Comparison of ENCODE assay signal across 14 mouse cellular contexts in the genomic region with DNA sequence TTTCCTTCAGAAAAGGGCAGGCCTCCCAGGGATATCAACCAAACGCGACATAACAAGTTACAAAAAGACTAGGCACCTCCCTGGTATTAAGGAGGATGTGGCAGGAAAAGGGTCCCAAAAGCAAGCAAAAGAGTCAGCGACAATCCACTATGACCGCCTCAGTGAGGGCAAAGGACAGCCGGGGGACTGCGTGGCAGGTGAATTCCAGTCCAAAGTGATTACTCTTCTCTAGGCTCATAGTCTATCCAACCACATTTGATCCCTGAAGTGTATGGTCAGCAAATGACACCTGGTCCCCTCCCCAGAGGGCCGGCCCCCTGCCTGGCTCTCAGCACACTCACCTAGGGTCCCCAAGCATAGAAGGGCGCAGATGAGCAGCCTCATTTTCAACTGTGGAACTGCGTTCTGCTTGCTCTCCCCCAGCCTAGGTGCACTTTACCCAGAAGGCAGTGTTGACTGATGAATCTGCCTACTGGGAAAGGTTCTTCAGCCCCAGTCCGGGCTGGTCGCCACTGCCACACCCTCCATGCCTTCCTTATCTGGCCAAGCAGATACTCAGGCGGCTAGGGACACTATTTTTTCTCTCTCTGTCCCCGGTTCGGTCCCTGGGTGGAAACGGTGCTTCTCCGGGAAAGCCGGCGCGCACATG. TPM values are rescaled to one million over a fixed set of nuclear protein-coding genes. Genes with fewer than 3 reads are reported as not detected.
DNase-seq lines count a peak whose midpoint lies in the region; ATAC-seq and TF ChIP-seq lines count a peak whose summit lies in the region.
"Had no signal": no experiment of that assay in that cellular context is flagged by ENCODE, and none has a peak within 500 bp of the region (broad histone marks: within the 10 kb centered on the region; RNA-seq: fewer than 3 reads in every experiment).

No protein-coding gene starts in this region.

- 88% methylated on average over 19 of the region's 19 CpGs for whole genome bisulfite sequencing in midbrain, embryonic 10.5 days
- WGBS in midbrain, postnatal 0 days = 90% methylated on average over 19 of the region's 19 CpGs
- 25% methylated on average over 19 of the region's 19 CpGs for WGBS in liver, embryonic 13.5 days (ENCODE audit: insufficient replicate concordance)
- WGBS in stomach, embryonic 16.5 days = 70% methylated on average over 19 of the region's 19 CpGs
- WGBS in forebrain, embryonic 13.5 days = 91% methylated on average over 19 of the region's 19 CpGs

- no peak for ATAC-seq in midbrain, postnatal 0 days (ENCODE audit: low FRiP score)
- ATAC-seq in common myeloid progenitor, adult 5-6 weeks (replicated peaks; ENCODE audit: low read depth, poor library complexity, severe bottlenecking) = peak; percentile 85
- peak; percentile 97 for ATAC-seq in liver, embryonic 13.5 days (ENCODE audit: low read depth)
- ATAC-seq in stomach, embryonic 16.5 days (ENCODE audit: insufficient read depth, low FRiP score) = peak; percentile 71
- no peak for ATAC-seq in forebrain, embryonic 13.5 days

- H3K4me3 ChIP-seq in midbrain, embryonic 10.5 days = no peak overlapping the region
- no peak overlapping the region for H3K4me3 ChIP-seq in midbrain, postnatal 0 days (ENCODE audit: low read depth, low read length)
- peak overlapping the region; percentile 73 for H3K4me3 ChIP-seq in liver, embryonic 13.5 days (replicated peaks)
- H3K4me3 ChIP-seq in stomach, embryonic 16.5 days (replicated peaks; ENCODE audit: low read length) = no peak overlapping the region
- H3K4me3 ChIP-seq in forebrain, embryonic 13.5 days = no peak overlapping the region
- H3K4me3 ChIP-seq: forebrain, embryonic 12.5 days; heart, embryonic 15.5 days had no signal

- no peaks in the 10 kb centered on the region for H3K9me3 ChIP-seq in midbrain, embryonic 10.5 days (replicated peaks)
- H3K9me3 ChIP-seq in midbrain, postnatal 0 days (ENCODE audit: low read length) = no peaks in the 10 kb centered on the region
- H3K9me3 ChIP-seq in liver, embryonic 13.5 days (replicated peaks) = no peaks in the 10 kb centered on the region
- no peaks in the 10 kb centered on the region for H3K9me3 ChIP-seq in stomach, embryonic 16.5 days (replicated peaks; ENCODE audit: control insufficient read depth, low read length)
- H3K9me3 ChIP-seq in forebrain, embryonic 13.5 days (replicated peaks) = no peaks in the 10 kb centered on the region
- H3K9me3 ChIP-seq: forebrain, embryonic 12.5 days; heart, embryonic 15.5 days had no signal

- H3K4me1 ChIP-seq in midbrain, embryonic 10.5 days = no peaks in the 10 kb centered on the region
- H3K4me1 ChIP-seq in midbrain, postnatal 0 days (ENCODE audit: insufficient read depth, low read length) = no peaks in the 10 kb centered on the region
- H3K4me1 ChIP-seq in liver, embryonic 13.5 days (replicated peaks) = peaks cover 66% of the 10 kb centered on the region
- 0 out of 2 replicates have a peak, but pooled peaks cover 2% of the 10 kb centered on the region for H3K4me1 ChIP-seq in stomach, embryonic 16.5 days (ENCODE audit: control insufficient read depth, insufficient read depth, low read length)
- H3K4me1 ChIP-seq in forebrain, embryonic 13.5 days = no peaks in the 10 kb centered on the region
- H3K4me1 ChIP-seq: forebrain, embryonic 12.5 days had no signal

- H3K27ac ChIP-seq in midbrain, embryonic 10.5 days (replicated peaks) = 0 out of 2 replicates have a peak overlapping the region, but pooled peaks have one; percentile 9
- no peak overlapping the region for H3K27ac ChIP-seq in midbrain, postnatal 0 days (ENCODE audit: low read depth, low read length)
- H3K27ac ChIP-seq in liver, embryonic 13.5 days = peak overlapping the region; percentile 99
- H3K27ac ChIP-seq in stomach, embryonic 16.5 days (ENCODE audit: low read length) = no peak overlapping the region
- H3K27ac ChIP-seq in forebrain, embryonic 13.5 days = no peak overlapping the region
- H3K27ac ChIP-seq: forebrain, embryonic 12.5 days; heart, embryonic 15.5 days had no signal

- H3K4me2 ChIP-seq in midbrain, postnatal 0 days (ENCODE audit: low read depth, low read length, poor library complexity, severe bottlenecking) = no peak overlapping the region
- H3K4me2 ChIP-seq in liver, embryonic 13.5 days = peak overlapping the region; percentile 65
- H3K4me2 ChIP-seq in stomach, embryonic 16.5 days (ENCODE audit: low read depth, low read length) = no peak overlapping the region
- H3K4me2 ChIP-seq in forebrain, embryonic 13.5 days = no peak overlapping the region
- H3K4me2 ChIP-seq: forebrain, embryonic 12.5 days; heart, embryonic 15.5 days had no signal

- H3K9ac ChIP-seq in midbrain, postnatal 0 days (replicated peaks; ENCODE audit: low read length, poor library complexity, severe bottlenecking) = no peak overlapping the region
- H3K9ac ChIP-seq in liver, embryonic 13.5 days = peak overlapping the region; percentile 91
- H3K9ac ChIP-seq in stomach, embryonic 16.5 days (ENCODE audit: low read length) = no peak overlapping the region
- no peak overlapping the region for H3K9ac ChIP-seq in forebrain, embryonic 13.5 days
- H3K9ac ChIP-seq: forebrain, embryonic 12.5 days; heart, embryonic 15.5 days had no signal

- no peaks in the 10 kb centered on the region for H3K27me3 ChIP-seq in midbrain, embryonic 10.5 days (ENCODE audit: low read depth, poor library complexity, severe bottlenecking)
- no peaks in the 10 kb centered on the region for H3K27me3 ChIP-seq in midbrain, postnatal 0 days (ENCODE audit: insufficient read depth, low read length)
- no peaks in the 10 kb centered on the region for H3K27me3 ChIP-seq in liver, embryonic 13.5 days
- no peaks in the 10 kb centered on the region for H3K27me3 ChIP-seq in stomach, embryonic 16.5 days (ENCODE audit: control insufficient read depth, insufficient read depth, low read length)
- no peaks in the 10 kb centered on the region for H3K27me3 ChIP-seq in forebrain, embryonic 13.5 days
- H3K27me3 ChIP-seq: forebrain, embryonic 12.5 days; heart, embryonic 15.5 days had no signal

- no peaks in the 10 kb centered on the region for H3K36me3 ChIP-seq in midbrain, embryonic 10.5 days
- no peaks in the 10 kb centered on the region for H3K36me3 ChIP-seq in midbrain, postnatal 0 days (ENCODE audit: insufficient read depth, low read length)
- H3K36me3 ChIP-seq in liver, embryonic 13.5 days = peaks cover 8% of the 10 kb centered on the region
- H3K36me3 ChIP-seq in stomach, embryonic 16.5 days (ENCODE audit: control insufficient read depth, insufficient read depth, low read length) = no peaks in the 10 kb centered on the region
- no peaks in the 10 kb centered on the region for H3K36me3 ChIP-seq in forebrain, embryonic 13.5 days (ENCODE audit: poor library complexity, severe bottlenecking)
- H3K36me3 ChIP-seq: forebrain, embryonic 12.5 days; heart, embryonic 15.5 days had no signal

- TF ChIP-seq CTCF in midbrain, postnatal 0 days (IDR thresholded peaks at IDR 0.05) = no peak

- no peak for DNase-seq in midbrain, embryonic 10.5 days (ENCODE audit: low spot score)
- no peak for DNase-seq in midbrain, postnatal 0 days (ENCODE audit: low spot score)
- peak; percentile 88 for DNase-seq in liver, embryonic 13.5 days
- no peak for DNase-seq in MN1 (ENCODE audit: low spot score)
- no peak for DNase-seq in urinary bladder, postnatal 25 days (ENCODE audit: low spot score)
- DNase-seq: adrenal gland, postnatal 25 days; cerebellum, postnatal 36 days; kidney, adult 11 months; thymus, postnatal 36 days had no signal

RNA-seq across cellular contexts. Expression of gene 1300017J02Rik, which starts 16.9 kb away (rescaled TPM):
- polyA plus RNA-seq in midbrain, embryonic 10.5 days (2016; fragmentation: Nextera tagmentation; extraction: Ambion mirVana) = 3.5 and 4.5 TPM in 2 replicates
- total RNA-seq in midbrain, postnatal 0 days (2014; rRNA removed) = 0.27 TPM in 1 of 2 replicates, not detected in the other
- 0.27 and 0.56 TPM in 2 replicates for polyA plus RNA-seq in midbrain, postnatal 0 days (2015; fragmentation: Nextera tagmentation; extraction: Ambion mirVana)
- 3.7 and 4.2 TPM in 2 replicates for total RNA-seq in common myeloid progenitor, adult 5-6 weeks (2017)
- 40.7 and 41.2 TPM in 2 replicates for polyA plus RNA-seq in liver, embryonic 13.5 days (2015; fragmentation: Nextera tagmentation; extraction: Ambion mirVana)
- 3.7 and 4.4 TPM in 2 replicates for polyA plus RNA-seq in stomach, embryonic 16.5 days (2015; fragmentation: Nextera tagmentation; extraction: Ambion mirVana)
- polyA plus RNA-seq in forebrain, embryonic 13.5 days (2015; fragmentation: Nextera tagmentation; extraction: Ambion mirVana) = 1.2 and 1.8 TPM in 2 replicates

RNA-seq across cellular contexts. Expression of gene Topbp1, which starts 17.1 kb away (rescaled TPM):
- polyA plus RNA-seq in midbrain, embryonic 10.5 days (2016; fragmentation: Nextera tagmentation; extraction: Ambion mirVana) = 78.9 and 79.3 TPM in 2 replicates
- total RNA-seq in midbrain, postnatal 0 days (2014; rRNA removed) = 16.9 and 23.8 TPM in 2 replicates
- polyA plus RNA-seq in midbrain, postnatal 0 days (2015; fragmentation: Nextera tagmentation; extraction: Ambion mirVana) = 10.0 and 11.5 TPM in 2 replicates
- total RNA-seq in common myeloid progenitor, adult 5-6 weeks (2017) = 193 and 242 TPM in 2 replicates
- 44.7 and 52.7 TPM in 2 replicates for polyA plus RNA-seq in liver, embryonic 13.5 days (2015; fragmentation: Nextera tagmentation; extraction: Ambion mirVana)
- polyA plus RNA-seq in stomach, embryonic 16.5 days (2015; fragmentation: Nextera tagmentation; extraction: Ambion mirVana) = 41.8 and 43.6 TPM in 2 replicates
- polyA plus RNA-seq in forebrain, embryonic 13.5 days (2015; fragmentation: Nextera tagmentation; extraction: Ambion mirVana) = 59.9 and 66.3 TPM in 2 replicates

RNA-seq across cellular contexts. Expression of gene Trf, which starts 57.7 kb away (rescaled TPM):
- polyA plus RNA-seq in midbrain, embryonic 10.5 days (2016; fragmentation: Nextera tagmentation; extraction: Ambion mirVana) = 14.6 and 20.6 TPM in 2 replicates
- 14.2 and 29.9 TPM in 2 replicates for total RNA-seq in midbrain, postnatal 0 days (2014; rRNA removed)
- 22.5 and 22.7 TPM in 2 replicates for polyA plus RNA-seq in midbrain, postnatal 0 days (2015; fragmentation: Nextera tagmentation; extraction: Ambion mirVana)
- 51.4 and 79.9 TPM in 2 replicates for total RNA-seq in common myeloid progenitor, adult 5-6 weeks (2017)
- 3,275 and 3,335 TPM in 2 replicates for polyA plus RNA-seq in liver, embryonic 13.5 days (2015; fragmentation: Nextera tagmentation; extraction: Ambion mirVana)
- 380 and 455 TPM in 2 replicates for polyA plus RNA-seq in stomach, embryonic 16.5 days (2015; fragmentation: Nextera tagmentation; extraction: Ambion mirVana)
- 15.7 and 23.3 TPM in 2 replicates for polyA plus RNA-seq in forebrain, embryonic 13.5 days (2015; fragmentation: Nextera tagmentation; extraction: Ambion mirVana)

RNA-seq across cellular contexts. Expression of gene Gm20425, which starts 57.9 kb away (rescaled TPM):
- polyA plus RNA-seq in midbrain, embryonic 10.5 days (2016; fragmentation: Nextera tagmentation; extraction: Ambion mirVana) = 0.75 TPM in 1 of 2 replicates, not detected in the other
- total RNA-seq in midbrain, postnatal 0 days (2014; rRNA removed) = 3.0 TPM in 1 of 2 replicates, not detected in the other
- polyA plus RNA-seq in midbrain, postnatal 0 days (2015; fragmentation: Nextera tagmentation; extraction: Ambion mirVana) = 2.1 and 4.5 TPM in 2 replicates
- total RNA-seq in common myeloid progenitor, adult 5-6 weeks (2017) = 4.8 TPM in 1 of 2 replicates, not detected in the other
- polyA plus RNA-seq in liver, embryonic 13.5 days (2015; fragmentation: Nextera tagmentation; extraction: Ambion mirVana) = 3.5 and 9.4 TPM in 2 replicates
- polyA plus RNA-seq in stomach, embryonic 16.5 days (2015; fragmentation: Nextera tagmentation; extraction: Ambion mirVana) = 2.0 and 7.3 TPM in 2 replicates
- polyA plus RNA-seq in forebrain, embryonic 13.5 days (2015; fragmentation: Nextera tagmentation; extraction: Ambion mirVana) = 3.3 TPM in 1 of 2 replicates, not detected in the other

Comparison
In these comparisons a context has a peak if more than half of its experiments do, and no peak if none do; other contexts are left out.
1. H3K27ac ChIP-seq: peak in midbrain, embryonic 10.5 days (single experiment) and liver, embryonic 13.5 days (single experiment); none in midbrain, postnatal 0 days (single experiment), stomach, embryonic 16.5 days (single experiment) and forebrain, embryonic 13.5 days (single experiment).
2. ATAC-seq: peak in common myeloid progenitor, adult 5-6 weeks (single experiment), liver, embryonic 13.5 days (single experiment) and stomach, embryonic 16.5 days (single experiment); none in midbrain, postnatal 0 days (single experiment) and forebrain, embryonic 13.5 days (single experiment).
3. RNA of gene Trf, which starts 57.7 kb away (polyA plus RNA-seq): 3,275 to 3,335 TPM in liver, embryonic 13.5 days and 380 to 455 TPM in stomach, embryonic 16.5 days; 22.5 to 22.7 TPM in midbrain, postnatal 0 days, 15.7 to 23.3 TPM in forebrain, embryonic 13.5 days and 14.6 to 20.6 TPM in midbrain, embryonic 10.5 days; every median in the first group is over 10 times any median in the second.